ENCODE assay signal across 8 mouse cellular contexts in the genomic region with DNA sequence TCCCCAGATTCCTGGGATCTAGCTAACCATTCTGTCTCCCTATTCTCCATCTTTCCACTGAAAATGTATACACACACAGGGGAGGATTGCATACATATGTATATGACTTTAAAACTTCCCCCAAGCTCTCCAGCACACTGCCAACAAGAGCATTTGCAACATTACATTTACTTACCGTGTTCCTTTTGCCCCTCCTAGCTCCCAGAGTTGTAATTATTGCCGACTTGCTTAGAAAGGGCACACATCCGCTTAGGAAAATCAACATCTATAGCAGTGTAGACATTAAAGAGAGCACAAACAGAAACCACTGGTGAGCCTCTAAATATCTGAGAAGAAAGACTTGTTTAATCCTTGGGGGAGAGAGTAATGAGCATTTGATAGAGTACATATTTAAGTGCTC. TPM values are rescaled to one million over a fixed set of nuclear protein-coding genes. Genes with fewer than 3 reads are reported as not detected.
A peak's percentile ranks its signal among the peaks of the same experiment; 100 is the strongest.
DNase-seq lines count a peak whose midpoint lies in the region; ATAC-seq lines count a peak whose summit lies in the region.

No protein-coding gene starts in this region.

- ATAC-seq in erythroblast, adult 5-6 weeks (replicated peaks; ENCODE audit: low FRiP score, poor library complexity, severe bottlenecking) = no peak
- no peak for ATAC-seq in forebrain, embryonic 14.5 days
- ATAC-seq in liver, embryonic 15.5 days (ENCODE audit: insufficient read depth) = no peak

- 62% methylated on average over 3 of the region's 3 CpGs for WGBS in forebrain, embryonic 14.5 days
- WGBS in liver, embryonic 15.5 days (ENCODE audit: insufficient replicate concordance) = 56% methylated on average over 3 of the region's 3 CpGs

- no peaks in the 10 kb centered on the region for H3K27me3 ChIP-seq in erythroblast, embryonic 14.5 days (ENCODE audit: control insufficient read depth)
- no peaks in the 10 kb centered on the region for H3K27me3 ChIP-seq in forebrain, embryonic 14.5 days (replicated peaks; ENCODE audit: control insufficient read depth, insufficient read depth, low read length)
- no peaks in the 10 kb centered on the region for H3K27me3 ChIP-seq in liver, embryonic 15.5 days

- H3K36me3 ChIP-seq in erythroblast, embryonic 14.5 days (ENCODE audit: control insufficient read depth) = peaks cover 15% of the 10 kb centered on the region
- H3K36me3 ChIP-seq in forebrain, embryonic 14.5 days (ENCODE audit: control insufficient read depth, insufficient read depth, low read length) = 0 out of 2 replicates have a peak, but pooled peaks cover 1% of the 10 kb centered on the region
- H3K36me3 ChIP-seq in liver, embryonic 15.5 days (replicated peaks) = no peaks in the 10 kb centered on the region; the same call in 1 of the 2 replicates

- H3K4me1 ChIP-seq in erythroblast, embryonic 14.5 days (ENCODE audit: control insufficient read depth) = peaks cover 35% of the 10 kb centered on the region
- H3K4me1 ChIP-seq in forebrain, embryonic 14.5 days (ENCODE audit: control insufficient read depth, insufficient read depth, low read length) = peaks cover 14% of the 10 kb centered on the region
- H3K4me1 ChIP-seq in liver, embryonic 15.5 days (replicated peaks) = peaks cover 22% of the 10 kb centered on the region

- H3K4me2 ChIP-seq in forebrain, embryonic 14.5 days (ENCODE audit: low read length) = peak overlapping the region; percentile 71
- peak overlapping the region; percentile 98 for H3K4me2 ChIP-seq in liver, embryonic 15.5 days

- peak overlapping the region; percentile 97 for H3K9ac ChIP-seq in forebrain, embryonic 14.5 days (ENCODE audit: low read length)
- H3K9ac ChIP-seq in liver, embryonic 15.5 days = peak overlapping the region; percentile 87; the same call in 1 of the 2 replicates

- DNase-seq in 416B (ENCODE audit: low read depth) = peak; percentile 49
- DNase-seq in forebrain, embryonic 14.5 days (ENCODE audit: low spot score) = no peak
- no peak for DNase-seq in layer of hippocampus, postnatal 10 days (ENCODE audit: low spot score in 2 of 2)
- DNase-seq in urinary bladder, postnatal 10 days (ENCODE audit: low spot score) = no peak
- no peak for DNase-seq in thymus, postnatal 36 days

- no peak overlapping the region for H3K27ac ChIP-seq in forebrain, embryonic 14.5 days (ENCODE audit: low read depth, low read length)
- H3K27ac ChIP-seq in liver, embryonic 15.5 days (replicated peaks) = no peak overlapping the region

- H3K4me3 ChIP-seq in erythroblast, embryonic 14.5 days (replicated peaks) = peak overlapping the region; percentile 91
- peak overlapping the region; percentile 80 for H3K4me3 ChIP-seq in forebrain, embryonic 14.5 days (ENCODE audit: low read depth, low read length)
- peak overlapping the region; percentile 91 for H3K4me3 ChIP-seq in liver, embryonic 15.5 days (replicated peaks)

- H3K9me3 ChIP-seq in erythroblast, embryonic 14.5 days (ENCODE audit: control insufficient read depth, low read length) = no peaks in the 10 kb centered on the region
- no peaks in the 10 kb centered on the region for H3K9me3 ChIP-seq in forebrain, embryonic 14.5 days (replicated peaks; ENCODE audit: control insufficient read depth, low read length)
- H3K9me3 ChIP-seq in liver, embryonic 15.5 days (replicated peaks) = no peaks in the 10 kb centered on the region

RNA-seq across cellular contexts. Expression of a gene that starts 1.2 kb away (rescaled TPM):
- 0.17 and 0.26 TPM in 2 replicates for polyA plus RNA-seq in erythroblast, embryonic 14.5 days (2012)
- 1.9 TPM in 1 of 2 replicates, not detected in the other for total RNA-seq in erythroblast, adult 5-6 weeks (2015; ENCODE audit: low replicate concordance)
- total RNA-seq in erythroblast, adult 5-6 weeks (2017; ENCODE audit: low replicate concordance) = 2.0 and 4.7 TPM in 2 replicates
- 23.7 and 25.8 TPM in 2 replicates for polyA plus RNA-seq in forebrain, embryonic 14.5 days (2014; fragmentation: Nextera tagmentation; extraction: Ambion mirVana)
- 6.4 and 6.6 TPM in 2 replicates for polyA plus RNA-seq in liver, embryonic 15.5 days (2015; fragmentation: Nextera tagmentation; extraction: Ambion mirVana)
- total RNA-seq in layer of hippocampus, postnatal 10 days (2021) = 10 to 100 TPM in 1 of 2 experiments, 1 to 10 TPM in 1; 8.1 to 11.9 TPM
